Mouse (Mus musculus) cerebellum, adult 2 months (tissue): ENCODE measurements around the gene Usp11.

Experiments used
- CTCF ChIP-seq: fragments of 200-500 bp; IDR thresholded peaks from 2 replicates; pipeline ENCODE4 v1.5.1; 2011; ENCODE audit warnings: low read depth, mild to moderate bottlenecking, control low read depth, low read length, moderate library complexity, borderline replicate concordance; ENCODE audit not compliant: insufficient read depth
- POLR2A ChIP-seq: fragments of 200-500 bp; IDR thresholded peaks from 2 replicates; pipeline ENCODE4 v1.6.1; 2011; ENCODE audit warnings: low read length, control low read depth, borderline replicate concordance; ENCODE audit not compliant: insufficient read depth

DNA sequence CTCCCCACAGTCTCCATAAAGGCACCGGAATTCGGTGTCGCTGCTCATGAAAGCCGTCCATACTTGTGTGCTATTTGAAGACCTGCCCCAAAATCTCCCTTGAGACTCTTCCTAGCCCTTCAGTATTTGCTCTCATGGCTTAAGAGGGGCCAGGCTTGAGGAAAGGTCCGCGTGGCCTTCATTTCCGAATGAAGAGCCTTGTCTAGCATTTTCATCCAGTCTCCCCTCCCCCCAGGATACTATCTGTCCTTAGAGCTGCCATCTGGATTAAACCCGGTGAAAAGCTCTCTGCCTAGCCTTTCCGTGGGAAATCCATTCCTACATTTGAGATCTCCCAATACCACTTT lies 40.3 kb upstream of the Usp11 start:
- no peak for TF ChIP-seq POLR2A
- no peak for TF ChIP-seq CTCF
